Mouse (Mus musculus): ENCODE data around the gene 4930449I24Rik.
"Not testable (repeated sequence)": the region's sequence is repeated elsewhere in the genome, so short reads cannot be mapped to it uniquely, and the experiment has no call there.

- not testable (repeated sequence) for TF ChIP-seq CTCF, POLR2A (IDR thresholded peaks at IDR 0.05; ENCODE audit: extremely low read depth, insufficient read depth, low read length)
These were observed at the start of gene 4930449I24Rik for GRCm38 (mm10) chr5:146502099-146502498.

All from cortical plate, adult 2 months (tissue).